Mouse (Mus musculus): Measurements from ENCODE around the gene Ppp3ca.

- TF ChIP-seq CTCF (IDR thresholded peaks at IDR 0.05; ENCODE audit: low read depth) (no peak), EP300 (IDR thresholded peaks at IDR 0.05; ENCODE audit: low read depth) (no peak)
Measured at GRCm38 (mm10) chr3:136946662-136947061, 276.7 kb downstream of the Ppp3ca start.

All from heart, postnatal 0 days (tissue).